Mouse (Mus musculus): ENCODE measurements around the gene Klk8. TPM values are rescaled to one million over a fixed set of nuclear protein-coding genes. Genes with fewer than 3 reads are reported as not detected.

The Klk8 gene
- 1 to 10 TPM; 2.4 to 2.7 TPM for total RNA-seq (2021)
- long read RNA-seq, experiment 1: 0 reads
- long read RNA-seq, experiment 2: 0 reads

DNA sequence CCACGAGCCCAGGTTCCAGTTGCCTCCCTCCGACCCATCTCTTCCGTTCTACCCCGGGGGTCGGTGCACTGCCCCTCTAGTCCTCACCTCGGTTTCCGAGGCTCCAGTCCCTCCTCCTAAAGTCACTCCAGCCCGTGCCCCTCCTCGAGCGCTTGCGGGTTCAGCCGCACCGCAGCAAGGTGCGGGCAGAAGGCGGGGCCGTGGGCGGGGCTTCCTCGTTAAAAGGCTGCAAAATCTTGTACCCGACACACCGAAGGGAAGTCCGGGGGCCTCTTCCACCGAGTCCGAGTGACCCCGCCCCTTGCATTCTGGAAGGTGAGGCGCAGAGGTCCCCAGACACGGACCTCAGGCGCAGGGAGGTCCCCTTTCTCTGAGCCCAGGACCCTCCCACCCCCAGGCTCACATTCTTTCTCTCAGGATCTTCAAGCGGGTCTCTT lies at the start of gene Klk8:
TSS of gene Klk8 (plus strand) at position 245 of the 437 bp plus-strand sequence.
- DNase-seq: no peak
- intact Hi-C loops (cut with DNase I; ENCODE audit: low total_unique reads): no loop called here

GRCm38 (mm10) chr7:43747788-43748187 lies 49.6 kb upstream of the Klk8 start:
- intact Hi-C loops (cut with DNase I; ENCODE audit: low total_unique reads): no loop called here

GRCm38 (mm10) chr7:43752806-43753205 lies 44.6 kb upstream of the Klk8 start:
- DNase-seq: no peak
- intact Hi-C loops (cut with DNase I; ENCODE audit: low total_unique reads): no loop called here

More at GRCm38 (mm10) chr7:43747788-43748187, 49.6 kb upstream of the Klk8 start:
- no peak for DNase-seq

DNA sequence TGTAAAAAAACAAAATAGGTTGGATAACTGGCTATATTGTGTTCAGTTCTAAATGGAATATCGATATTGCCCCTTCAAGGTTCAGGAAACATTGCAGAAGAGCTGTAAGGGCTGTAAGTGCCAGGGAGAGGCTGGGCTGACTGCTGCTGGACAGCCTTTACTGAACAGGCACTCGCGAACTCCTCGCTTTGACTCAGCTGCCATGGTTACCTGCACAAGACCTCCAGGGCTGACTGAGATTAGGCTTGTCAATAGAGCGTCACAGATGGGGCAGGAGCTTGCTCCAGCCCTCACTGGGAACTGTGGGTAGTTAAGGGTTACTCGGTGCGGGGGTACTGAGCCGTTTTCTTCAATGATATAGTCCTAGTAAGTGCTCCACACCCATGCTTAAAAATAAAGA lies 30.9 kb upstream of the Klk8 start:
- intact Hi-C loops (cut with DNase I; ENCODE audit: low total_unique reads): no loop called here
- DNase-seq: no peak

- DNase-seq: no peak
Measured at GRCm38 (mm10) chr7:43768597-43768996, 28.8 kb upstream of the Klk8 start, which contains the start of gene Klk12. Gene Klk12, plus strand, starts transcription at chr7:43768897.

GRCm38 (mm10) chr7:43769636-43770035 lies 27.7 kb upstream of the Klk8 start:
- intact Hi-C loops (cut with DNase I; ENCODE audit: low total_unique reads): no loop called here
- no peak for DNase-seq

More at GRCm38 (mm10) chr7:43768597-43768996, 28.8 kb upstream of the Klk8 start, which contains the start of gene Klk12:
- intact Hi-C loops (cut with DNase I; ENCODE audit: low total_unique reads): no loop called here

- DNase-seq: no peak
- intact Hi-C loops (cut with DNase I; ENCODE audit: low total_unique reads): no loop called here
Measured at GRCm38 (mm10) chr7:43770701-43771100, 26.7 kb upstream of the Klk8 start.

DNA sequence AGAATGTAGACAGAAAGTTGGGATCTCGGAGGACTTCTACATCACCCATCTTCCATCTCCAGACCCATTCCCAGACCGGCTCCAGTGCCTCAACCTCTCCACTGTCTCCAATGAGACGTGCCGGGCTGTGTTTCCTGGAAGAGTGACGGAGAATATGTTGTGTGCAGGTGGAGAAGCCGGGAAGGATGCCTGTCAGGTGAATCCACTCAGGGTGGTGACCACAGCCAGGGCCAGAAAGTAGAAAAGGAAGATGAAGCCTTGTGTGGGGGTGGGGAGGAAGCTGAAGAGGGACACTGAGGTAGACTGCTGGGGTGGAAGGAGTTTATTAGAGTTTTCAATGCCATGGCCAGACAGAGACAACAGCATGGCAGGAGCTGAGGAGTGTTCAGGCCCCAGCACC lies 25.5 kb upstream of the Klk8 start:
- intact Hi-C loops (cut with DNase I; ENCODE audit: low total_unique reads): no loop called here

DNA sequence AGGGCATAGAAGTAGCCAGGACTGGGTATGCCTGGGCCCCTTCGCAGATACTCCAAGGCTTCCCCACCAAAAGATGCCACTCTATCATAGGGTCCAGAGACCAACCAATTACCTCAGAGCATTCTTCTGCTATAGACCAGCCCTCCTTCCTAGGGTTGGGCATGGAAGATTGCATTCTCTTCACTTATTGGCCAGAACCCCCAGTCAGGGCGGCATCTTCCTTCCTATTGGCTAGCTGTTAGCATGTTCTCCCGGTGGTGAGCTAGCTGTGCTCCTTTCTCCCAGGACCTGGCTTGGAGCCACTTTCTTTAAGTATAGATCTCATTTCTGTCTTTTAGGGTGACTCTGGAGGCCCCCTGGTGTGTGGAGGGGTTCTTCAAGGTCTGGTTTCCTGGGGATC lies 24.5 kb upstream of the Klk8 start:
- intact Hi-C loops (cut with DNase I; ENCODE audit: low total_unique reads): no loop called here
- DNase-seq: no peak

More for the DNA sequence above, 25.5 kb upstream of the Klk8 start:
- no peak for DNase-seq

- no peak for DNase-seq
- intact Hi-C loops (cut with DNase I; ENCODE audit: low total_unique reads): no loop called here
Measured at GRCm38 (mm10) chr7:43774364-43774763, 23.0 kb upstream of the Klk8 start, which contains the start of gene Klk11. Gene Klk11, plus strand, starts transcription at chr7:43774604.

- intact Hi-C loops (cut with DNase I; ENCODE audit: low total_unique reads): no loop called here
- DNase-seq: no peak
Measured at GRCm38 (mm10) chr7:43774802-43775201, 22.6 kb upstream of the Klk8 start.

DNA sequence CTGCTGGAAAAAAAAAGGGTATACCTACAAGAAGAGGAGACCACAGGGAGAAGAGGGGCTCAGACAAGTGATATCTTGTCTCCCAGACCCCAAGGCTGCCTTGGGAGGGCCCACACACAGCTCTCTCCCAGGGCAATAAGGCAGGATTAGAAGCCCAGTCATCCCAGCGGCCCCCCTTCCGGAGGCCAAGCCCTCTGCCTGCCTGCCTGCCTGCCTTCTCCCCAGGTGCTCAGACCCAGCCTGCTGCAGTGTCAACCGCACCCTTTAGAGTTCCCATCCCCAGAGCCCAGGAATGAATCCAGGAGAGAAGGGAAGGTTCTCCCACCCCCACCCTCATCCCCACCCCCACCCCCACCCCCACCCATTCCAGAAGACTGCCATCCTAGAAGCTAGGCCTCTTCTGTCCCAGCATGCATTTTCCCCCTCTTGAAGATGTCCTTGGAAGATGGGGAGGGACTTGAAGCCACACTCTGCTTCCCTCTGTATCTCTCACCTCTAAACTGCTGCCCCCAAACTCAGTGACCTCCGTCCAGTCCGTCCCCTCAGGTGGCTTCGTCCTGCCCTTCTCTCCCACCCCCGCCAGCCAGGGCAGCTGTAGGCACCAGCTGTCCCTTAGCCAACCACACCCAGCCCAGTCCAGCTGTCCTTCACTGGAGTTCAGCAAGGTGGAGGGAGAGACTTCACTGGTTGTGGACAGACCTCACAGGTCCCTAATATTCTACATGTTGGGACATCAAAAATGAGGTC lies 21.9 kb upstream of the Klk8 start:
- DNase-seq: no peak
- intact Hi-C loops (cut with DNase I; ENCODE audit: low total_unique reads): no loop called here

DNA sequence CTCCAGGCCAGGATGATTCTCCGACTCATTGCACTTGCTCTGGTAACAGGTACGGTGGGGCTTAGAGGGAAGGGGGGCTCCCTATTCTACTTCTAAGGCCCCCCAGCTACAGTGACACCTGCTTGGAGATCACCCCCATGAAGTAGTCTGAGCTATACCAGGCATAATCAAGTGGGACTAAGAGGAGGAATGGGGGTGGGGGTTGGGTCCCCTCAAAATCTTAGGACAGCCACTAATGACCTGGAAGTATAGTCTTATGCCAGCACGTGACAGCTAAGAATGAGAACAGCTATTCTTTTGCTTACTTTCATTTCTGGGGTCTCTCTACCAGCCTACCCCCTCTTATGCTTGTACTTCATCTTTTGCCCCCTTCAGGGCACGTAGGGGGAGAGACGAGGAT lies 20.9 kb upstream of the Klk8 start:
- intact Hi-C loops (cut with DNase I; ENCODE audit: low total_unique reads): no loop called here
- no peak for DNase-seq

- intact Hi-C loops (cut with DNase I; ENCODE audit: low total_unique reads): no loop called here
- no peak for DNase-seq
Measured at GRCm38 (mm10) chr7:43777423-43777822, 20.0 kb upstream of the Klk8 start.

GRCm38 (mm10) chr7:43778176-43778970 lies 19.0 kb upstream of the Klk8 start:
- intact Hi-C loops (cut with DNase I; ENCODE audit: low total_unique reads): no loop called here
- DNase-seq: no peak

DNA sequence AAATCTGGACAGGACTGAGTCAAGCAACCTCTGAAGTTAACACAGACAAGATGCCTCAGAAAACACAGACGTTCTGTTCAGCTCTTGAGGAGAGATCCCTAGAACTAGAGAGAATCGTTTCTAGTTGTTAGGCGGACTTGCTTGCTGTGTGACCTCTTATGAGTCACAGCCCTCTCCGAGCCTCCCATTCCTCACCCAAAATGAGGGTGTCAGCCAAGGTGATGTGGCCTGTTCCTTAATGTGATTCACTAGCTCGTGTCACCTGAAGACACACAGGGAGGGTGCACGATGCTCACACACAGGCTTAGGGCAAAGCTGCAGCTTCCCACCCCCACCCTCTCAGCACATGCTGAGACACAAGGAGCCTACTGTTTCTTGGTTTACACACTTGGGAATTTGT lies 17.1 kb upstream of the Klk8 start:
- no peak for DNase-seq
- intact Hi-C loops (cut with DNase I; ENCODE audit: low total_unique reads): loop anchor here (5.0 kb wide), 1 partner anchor 98 kb away; no protein-coding TSS in a partner anchor

DNA sequence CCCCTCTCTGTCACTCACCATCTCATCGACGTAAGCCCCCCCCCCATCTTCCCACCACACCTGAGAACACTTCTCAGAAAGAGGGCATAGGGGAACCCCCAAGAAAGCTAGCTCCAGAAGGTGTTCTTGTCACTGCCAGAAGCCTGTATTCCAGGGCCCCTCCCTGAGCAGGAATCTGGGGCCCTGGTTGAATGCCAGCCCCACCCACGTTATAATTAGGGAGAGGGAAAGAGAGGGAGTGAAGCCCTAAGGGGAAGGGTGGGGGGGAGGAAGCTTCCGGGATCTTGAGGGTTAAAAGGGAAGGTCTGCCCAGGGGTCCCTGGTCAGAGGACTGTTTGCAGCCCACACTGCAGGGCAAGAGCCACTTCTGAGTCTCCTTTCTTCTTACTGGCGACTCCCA lies 16.6 kb upstream of the Klk8 start, which contains the start of gene Klk10:
TSS of gene Klk10 (plus strand) at position 290 of the 400 bp plus-strand sequence.
- DNase-seq: no peak
- intact Hi-C loops (cut with DNase I; ENCODE audit: low total_unique reads): loop anchor here (5.0 kb wide), 1 partner anchor 98 kb away; no protein-coding TSS in a partner anchor

DNA sequence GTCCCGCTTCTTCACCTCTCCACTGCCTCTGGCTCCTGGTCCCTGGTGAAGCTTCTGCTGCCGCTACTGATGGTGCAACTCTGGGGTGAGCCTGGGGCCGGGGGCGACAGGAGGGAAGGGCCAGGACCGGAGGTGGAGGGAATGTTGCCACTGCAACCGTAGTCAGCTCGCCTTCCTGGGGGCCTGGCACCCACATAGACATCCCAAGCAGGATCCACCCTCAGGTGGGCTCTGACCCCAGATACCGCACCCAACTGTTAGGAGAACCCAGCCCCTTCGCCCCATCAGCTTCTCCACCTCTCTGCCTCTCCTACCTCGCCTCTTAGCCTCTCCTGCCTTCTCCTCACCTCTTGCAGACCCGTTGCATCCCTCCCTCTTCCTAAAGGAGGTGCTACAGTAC lies 15.8 kb upstream of the Klk8 start:
- intact Hi-C loops (cut with DNase I; ENCODE audit: low total_unique reads): loop anchor here (5.0 kb wide), 1 partner anchor 99 kb away; no protein-coding TSS in a partner anchor
- no peak for DNase-seq

DNA sequence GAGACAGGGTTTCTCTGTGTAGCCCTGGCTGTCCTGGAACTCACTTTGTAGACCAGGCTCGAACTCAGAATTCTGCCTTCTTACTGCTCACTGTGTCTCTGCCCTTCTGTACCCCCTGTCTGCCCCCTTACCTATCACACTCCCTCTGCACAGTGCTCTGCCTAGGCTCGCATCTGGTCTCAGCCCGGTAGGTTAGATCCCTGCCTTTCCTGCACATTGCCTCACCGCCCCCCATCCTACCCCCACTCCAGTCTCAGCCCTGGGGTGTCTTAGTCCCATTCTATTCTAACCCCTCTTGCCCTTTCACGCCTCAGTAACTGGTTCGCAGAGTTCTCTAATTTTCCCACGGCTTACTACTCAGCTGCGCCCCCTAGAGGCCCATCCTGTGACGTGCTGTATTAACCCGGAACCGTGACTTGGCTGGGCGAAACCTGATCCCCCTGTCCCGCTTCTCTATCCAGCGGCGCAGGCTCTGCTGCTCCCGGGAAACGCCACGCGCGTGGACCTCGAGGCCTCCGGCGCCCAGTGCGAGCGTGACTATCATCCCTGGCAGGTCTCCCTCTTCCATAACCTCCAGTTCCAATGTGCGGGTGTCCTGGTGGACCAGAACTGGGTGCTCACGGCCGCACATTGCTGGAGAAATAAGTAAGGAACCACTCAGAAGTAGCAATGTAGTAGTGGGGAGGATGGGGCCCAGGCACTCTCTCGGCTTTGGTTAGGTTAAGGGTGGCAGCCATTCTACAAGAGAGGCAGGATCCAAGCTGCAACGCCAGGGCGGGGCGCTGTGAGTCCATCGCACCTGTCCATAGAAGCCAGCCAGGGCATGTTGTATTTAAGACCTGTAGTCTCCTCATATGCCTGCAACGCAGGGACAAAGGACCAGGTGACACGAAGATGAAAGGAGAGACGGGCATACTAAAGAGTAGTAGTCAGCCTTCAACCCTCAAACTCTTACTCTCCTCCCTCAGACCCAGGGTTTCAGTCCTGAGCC lies 14.8 kb upstream of the Klk8 start:
- DNase-seq: peak; percentile 74
- intact Hi-C loops (cut with DNase I; ENCODE audit: low total_unique reads): loop anchor here (5.0 kb wide), 1 partner anchor 100 kb away; no protein-coding TSS in a partner anchor

All from gastrocnemius, postnatal 14 days (tissue).